8 mouse cellular contexts compared by ENCODE assay signal in genomic region chr1:151570981-151571837, GRCm38 (mm10). TPM values are rescaled to one million over a fixed set of nuclear protein-coding genes. Genes with fewer than 3 reads are reported as not detected.
A peak's percentile ranks its signal among the peaks of the same experiment; 100 is the strongest.
DNase-seq lines count a peak whose midpoint lies in the region; ATAC-seq lines count a peak whose summit lies in the region.

Fam129a (plus strand) TSS chr1:151571186.

- peak within 1 kb of the TSS; percentile 63 for H3K4me2 ChIP-seq in forebrain, embryonic 11.5 days (ENCODE audit: low read depth, low read length, severe bottlenecking)

- peak within 1 kb of the TSS; percentile 35 for H3K9ac ChIP-seq in forebrain, embryonic 11.5 days (ENCODE audit: low read length)

- H3K27ac ChIP-seq in forebrain, embryonic 11.5 days (ENCODE audit: low read depth, low read length), result no peak within 1 kb of the TSS

- H3K4me1 ChIP-seq in forebrain, embryonic 11.5 days (replicated peaks; ENCODE audit: control insufficient read depth, insufficient read depth, low read length), result peaks cover 8% of the 10 kb centered on the region; the same call in 1 of the 2 replicates

- peak within 1 kb of the TSS; percentile 30 for H3K4me3 ChIP-seq in forebrain, embryonic 11.5 days (ENCODE audit: low read depth, low read length)

- H3K27me3 ChIP-seq in forebrain, embryonic 11.5 days (ENCODE audit: control insufficient read depth, insufficient read depth, low read length), result peaks cover 15% of the 10 kb centered on the region; the same call in 1 of the 2 replicates

- WGBS in forebrain, embryonic 11.5 days, result 4% methylated on average over 46 of the region's 46 CpGs

- peak; percentile 76 for DNase-seq in CD4-positive, CD25-positive, alpha-beta regulatory T cell, adult 2 months (ENCODE audit: low read depth, low spot score)
- peak; percentile 75 for DNase-seq in adrenal gland, postnatal 10 days
- DNase-seq in forebrain, embryonic 11.5 days (ENCODE audit: low spot score), result peak; percentile 75
- DNase-seq in heart, postnatal 14 days, result peak; percentile 76 to 78
- DNase-seq in kidney, postnatal 36 days, result peak; percentile 43 to 60
- peak; percentile 69 to 76 for DNase-seq in lung, postnatal 4 days
- peak; percentile 65 for DNase-seq in ovary, postnatal 36 days (ENCODE audit: low spot score)
- DNase-seq in yolk sac, embryonic 10.5 days (ENCODE audit: low spot score), result peak; percentile 70

- intact Hi-C loops in heart, postnatal 14 days (cut with DNase I), result no loop called here

- ATAC-seq in forebrain, embryonic 11.5 days (replicated peaks; ENCODE audit: low FRiP score), result peak; percentile 60

- no peaks in the 10 kb centered on the region for H3K9me3 ChIP-seq in forebrain, embryonic 11.5 days (ENCODE audit: control insufficient read depth, low read length)

- no peaks in the 10 kb centered on the region for H3K36me3 ChIP-seq in forebrain, embryonic 11.5 days (ENCODE audit: control insufficient read depth, insufficient read depth, low read length)

RNA-seq across cellular contexts. Expression of gene Fam129a, which starts in this region (rescaled TPM):
- 10 to 100 TPM; 47.8 to 80.8 TPM for total RNA-seq in adrenal gland, postnatal 10 days (2021)
- polyA plus RNA-seq in forebrain, embryonic 11.5 days (2014; fragmentation: Nextera tagmentation; extraction: Ambion mirVana), result 1.1 and 1.3 TPM in 2 replicates
- total RNA-seq in heart, postnatal 14 days (2021), result 10 to 100 TPM; 25.1 to 28.4 TPM
